Mouse (Mus musculus): ENCODE results near the gene Tmem160. TPM values are rescaled to one million over a fixed set of nuclear protein-coding genes. Genes with fewer than 3 reads are reported as not detected.

Gene Tmem160
- polyA plus RNA-seq, 1 experiment = 228 TPM

DNA sequence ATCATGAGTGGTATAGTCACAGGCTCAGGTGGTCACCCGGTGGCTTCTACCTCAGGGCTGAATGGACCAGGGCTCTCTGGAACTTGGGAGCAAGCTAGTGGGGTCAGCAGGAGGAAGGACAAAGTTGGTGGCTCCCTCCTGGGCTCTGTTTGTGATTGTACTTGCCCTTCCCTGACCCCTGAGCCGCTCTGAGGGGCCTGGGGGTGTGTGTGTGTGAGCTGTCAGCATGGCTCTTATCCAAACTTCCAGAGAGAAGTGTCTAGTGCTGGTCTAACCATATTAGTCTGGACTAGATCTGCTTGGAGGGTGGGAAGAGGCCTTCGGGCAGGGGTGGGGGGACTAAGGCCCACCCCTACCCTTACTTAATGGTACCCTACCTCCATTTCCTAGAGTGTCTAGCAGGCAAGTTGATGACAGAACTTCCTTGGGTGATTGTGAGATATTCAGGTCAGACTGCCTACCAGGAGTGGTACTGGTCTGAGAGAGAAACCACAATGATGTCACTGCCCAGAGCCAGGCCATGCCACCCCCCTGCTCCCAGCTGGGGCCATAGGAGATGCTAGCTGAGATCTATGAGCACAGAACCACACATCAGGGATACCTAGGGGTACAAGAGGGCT is 19.1 kb upstream of the Tmem160 start:
- Histone ChIP-seq H3K36me3 (ENCODE audit: control insufficient read depth, insufficient read depth, low read length) (peaks cover 75% of the 10 kb centered on the region), H3K4me1 (replicated peaks; ENCODE audit: control insufficient read depth, insufficient read depth, low read length) (no peaks in the 10 kb centered on the region), H3K27me3 (ENCODE audit: control insufficient read depth, insufficient read depth, low read length) (no peaks in the 10 kb centered on the region), H3K27ac (ENCODE audit: control insufficient read depth, insufficient read depth, low read length) (no peak overlapping the region), H3K4me3 (ENCODE audit: control insufficient read depth, insufficient read depth, low read length) (no peak overlapping the region)
- TF ChIP-seq CTCF (IDR thresholded peaks at IDR 0.05; ENCODE audit: borderline replicate concordance, control insufficient read depth, extremely low read depth, insufficient read depth, low read length, poor library complexity) = no peak
- no peak for TF ChIP-seq POLR2A (IDR thresholded peaks at IDR 0.05; ENCODE audit: control insufficient read depth, extremely low read depth, insufficient read depth, low read length, poor library complexity)
- 94% methylated on average over 3 of the region's 3 CpGs for WGBS
- no peak for DNase-seq

DNA sequence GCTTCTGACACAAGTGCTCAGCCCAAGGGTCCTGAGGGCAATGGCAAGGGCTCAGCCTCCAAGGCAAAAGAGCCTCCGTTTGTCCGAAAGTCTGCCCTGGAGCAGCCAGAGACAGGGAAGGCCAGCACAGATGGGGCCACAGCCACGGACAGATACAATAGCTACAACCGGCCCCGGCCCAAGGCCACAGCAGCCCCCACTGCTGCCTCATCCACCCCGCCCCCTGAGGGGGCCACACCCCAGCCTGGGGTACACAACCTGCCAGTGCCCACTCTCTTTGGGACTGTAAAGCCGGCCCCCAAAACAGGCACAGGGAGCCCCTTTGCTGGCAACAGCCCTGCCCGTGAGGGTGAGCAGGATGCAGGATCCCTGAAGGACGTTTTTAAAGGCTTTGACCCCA is 17.5 kb upstream of the Tmem160 start:
- no peaks in the 10 kb centered on the region for H3K27me3 ChIP-seq (ENCODE audit: control insufficient read depth, insufficient read depth, low read length)
- no peak for DNase-seq
- H3K4me3 ChIP-seq (ENCODE audit: control insufficient read depth, insufficient read depth, low read length) = no peak overlapping the region
- TF ChIP-seq CTCF (IDR thresholded peaks at IDR 0.05; ENCODE audit: borderline replicate concordance, control insufficient read depth, extremely low read depth, insufficient read depth, low read length, poor library complexity) = no peak
- no peak for TF ChIP-seq POLR2A (IDR thresholded peaks at IDR 0.05; ENCODE audit: control insufficient read depth, extremely low read depth, insufficient read depth, low read length, poor library complexity)
- H3K36me3 ChIP-seq (ENCODE audit: control insufficient read depth, insufficient read depth, low read length) = peaks cover 58% of the 10 kb centered on the region
- H3K27ac ChIP-seq (ENCODE audit: control insufficient read depth, insufficient read depth, low read length) = no peak overlapping the region
- no peaks in the 10 kb centered on the region for H3K4me1 ChIP-seq (replicated peaks; ENCODE audit: control insufficient read depth, insufficient read depth, low read length)
- WGBS = 92% methylated on average over 9 of the region's 9 CpGs

DNA sequence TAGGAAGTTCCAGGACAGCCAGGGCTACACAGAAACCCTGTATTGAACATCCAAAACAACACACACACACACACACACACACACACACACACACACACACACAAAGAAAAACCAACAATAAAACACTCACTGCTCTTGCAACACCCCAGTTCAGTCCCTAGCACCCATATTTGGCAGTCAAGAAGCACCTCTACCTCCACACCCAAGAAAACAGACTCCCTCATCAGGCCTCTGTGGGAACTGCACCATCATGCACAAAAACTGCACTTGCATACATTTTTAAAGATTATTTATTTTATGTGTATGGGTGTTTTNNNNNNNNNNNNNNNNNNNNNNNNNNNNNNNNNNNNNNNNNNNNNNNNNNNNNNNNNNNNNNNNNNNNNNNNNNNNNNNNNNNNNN is 11.3 kb upstream of the Tmem160 start:
- TF ChIP-seq POLR2A (IDR thresholded peaks at IDR 0.05; ENCODE audit: control insufficient read depth, extremely low read depth, insufficient read depth, low read length, poor library complexity) = no peak
- TF ChIP-seq CTCF (IDR thresholded peaks at IDR 0.05; ENCODE audit: borderline replicate concordance, control insufficient read depth, extremely low read depth, insufficient read depth, low read length, poor library complexity) = no peak
- H3K27me3 ChIP-seq (ENCODE audit: control insufficient read depth, insufficient read depth, low read length) = no peaks in the 10 kb centered on the region
- peak; percentile 40 for DNase-seq

GRCm38 (mm10) chr7:16451656-16452055 is 923 bp upstream of the Tmem160 start:
- Histone ChIP-seq H3K27ac (ENCODE audit: control insufficient read depth, insufficient read depth, low read length) (no peak overlapping the region), H3K4me3 (ENCODE audit: control insufficient read depth, insufficient read depth, low read length) (no peak overlapping the region), H3K36me3 (ENCODE audit: control insufficient read depth, insufficient read depth, low read length) (no peaks in the 10 kb centered on the region), H3K4me1 (replicated peaks; ENCODE audit: control insufficient read depth, insufficient read depth, low read length) (peaks cover 12% of the 10 kb centered on the region), H3K27me3 (ENCODE audit: control insufficient read depth, insufficient read depth, low read length) (no peaks in the 10 kb centered on the region)
- 95% methylated on average over 6 of the region's 6 CpGs for WGBS
- DNase-seq = no peak
- no peak for TF ChIP-seq POLR2A (IDR thresholded peaks at IDR 0.05; ENCODE audit: control insufficient read depth, extremely low read depth, insufficient read depth, low read length, poor library complexity)
- no peak for TF ChIP-seq CTCF (IDR thresholded peaks at IDR 0.05; ENCODE audit: borderline replicate concordance, control insufficient read depth, extremely low read depth, insufficient read depth, low read length, poor library complexity)

More for the DNA sequence above, 11.3 kb upstream of the Tmem160 start:
- Histone ChIP-seq H3K4me1 (replicated peaks; ENCODE audit: control insufficient read depth, insufficient read depth, low read length) (no peaks in the 10 kb centered on the region), H3K36me3 (ENCODE audit: control insufficient read depth, insufficient read depth, low read length) (peaks cover under 1% of the 10 kb centered on the region; the same call in 1 of the 2 replicates), H3K4me3 (ENCODE audit: control insufficient read depth, insufficient read depth, low read length) (no peak overlapping the region), H3K27ac (ENCODE audit: control insufficient read depth, insufficient read depth, low read length) (no peak overlapping the region)

- no peaks in the 10 kb centered on the region for H3K36me3 ChIP-seq (ENCODE audit: control insufficient read depth, insufficient read depth, low read length)
- no peaks in the 10 kb centered on the region for H3K27me3 ChIP-seq (ENCODE audit: control insufficient read depth, insufficient read depth, low read length)
- TF ChIP-seq CTCF (IDR thresholded peaks at IDR 0.05; ENCODE audit: borderline replicate concordance, control insufficient read depth, extremely low read depth, insufficient read depth, low read length, poor library complexity) = no peak
- no peak for TF ChIP-seq POLR2A (IDR thresholded peaks at IDR 0.05; ENCODE audit: control insufficient read depth, extremely low read depth, insufficient read depth, low read length, poor library complexity)
- peaks cover 12% of the 10 kb centered on the region for H3K4me1 ChIP-seq (replicated peaks; ENCODE audit: control insufficient read depth, insufficient read depth, low read length)
- 1% methylated on average over 23 of the region's 23 CpGs for WGBS
- DNase-seq = peak; percentile 46
- no peak overlapping the region for H3K27ac ChIP-seq (ENCODE audit: control insufficient read depth, insufficient read depth, low read length)
- peak overlapping the region; percentile 80 for H3K4me3 ChIP-seq (ENCODE audit: control insufficient read depth, insufficient read depth, low read length)
Observed at GRCm38 (mm10) chr7:16453118-16453711, 636 bp downstream of the Tmem160 start.

- no peak for DNase-seq
- no peak for TF ChIP-seq POLR2A (IDR thresholded peaks at IDR 0.05; ENCODE audit: control insufficient read depth, extremely low read depth, insufficient read depth, low read length, poor library complexity)
- no peak for TF ChIP-seq CTCF (IDR thresholded peaks at IDR 0.05; ENCODE audit: borderline replicate concordance, control insufficient read depth, extremely low read depth, insufficient read depth, low read length, poor library complexity)
- WGBS = 96% methylated on average over 14 of the region's 14 CpGs
- peaks cover 12% of the 10 kb centered on the region for H3K4me1 ChIP-seq (replicated peaks; ENCODE audit: control insufficient read depth, insufficient read depth, low read length)
- H3K27ac ChIP-seq (ENCODE audit: control insufficient read depth, insufficient read depth, low read length) = no peak overlapping the region
- H3K4me3 ChIP-seq (ENCODE audit: control insufficient read depth, insufficient read depth, low read length) = no peak overlapping the region
- H3K36me3 ChIP-seq (ENCODE audit: control insufficient read depth, insufficient read depth, low read length) = no peaks in the 10 kb centered on the region
- H3K27me3 ChIP-seq (ENCODE audit: control insufficient read depth, insufficient read depth, low read length) = no peaks in the 10 kb centered on the region
Observed at GRCm38 (mm10) chr7:16455016-16455415, 2.4 kb downstream of the Tmem160 start.

Data from thymus, adult 2 months (tissue).